ENCODE assay signal across 10 mouse cellular contexts in the genomic region with DNA sequence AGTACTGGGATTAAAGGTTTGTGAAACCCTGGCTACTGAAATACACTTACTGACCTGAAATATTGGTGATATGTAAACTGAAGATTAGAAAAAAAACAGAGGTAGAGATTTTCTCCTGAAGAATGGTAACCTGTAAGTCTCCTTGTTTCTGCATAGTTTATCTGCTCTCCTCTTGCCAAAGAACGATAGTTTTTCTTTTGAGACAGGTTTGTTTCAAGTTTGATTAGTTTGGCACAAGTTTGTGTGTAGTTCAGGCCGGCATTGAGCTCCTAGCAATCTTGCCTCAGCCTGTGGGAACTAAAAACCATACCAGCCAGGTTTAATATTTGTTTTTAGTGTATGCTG. TPM values are rescaled to one million over a fixed set of nuclear protein-coding genes. Genes with fewer than 3 reads are reported as not detected.
DNase-seq lines count a peak whose midpoint lies in the region; ATAC-seq and TF ChIP-seq lines count a peak whose summit lies in the region.
"Had no signal": no experiment of that assay in that cellular context is flagged by ENCODE, and none has a peak within 500 bp of the region (broad histone marks: within the 10 kb centered on the region; RNA-seq: fewer than 3 reads in every experiment).

No protein-coding gene starts in this region.

- peaks cover 15% of the 10 kb centered on the region for H3K36me3 ChIP-seq in lung, embryonic 14.5 days (ENCODE audit: insufficient read depth)
- no peaks in the 10 kb centered on the region for H3K36me3 ChIP-seq in limb, embryonic 11.5 days (ENCODE audit: control insufficient read depth, insufficient read depth, low read length)
- no peaks in the 10 kb centered on the region for H3K36me3 ChIP-seq in neural tube, embryonic 14.5 days (ENCODE audit: control insufficient read depth, insufficient read depth, low read length)

- H3K9ac ChIP-seq in lung, embryonic 14.5 days: peak overlapping the region; percentile 95
- peak overlapping the region; percentile 94 for H3K9ac ChIP-seq in limb, embryonic 11.5 days (ENCODE audit: low read length)
- H3K9ac ChIP-seq in neural tube, embryonic 14.5 days (replicated peaks; ENCODE audit: low read depth, low read length): 0 out of 2 replicates have a peak overlapping the region, but pooled peaks have one; percentile 4

- no peaks in the 10 kb centered on the region for H3K27me3 ChIP-seq in lung, embryonic 14.5 days (ENCODE audit: insufficient read depth, low read length)
- no peaks in the 10 kb centered on the region for H3K27me3 ChIP-seq in limb, embryonic 11.5 days (ENCODE audit: control insufficient read depth, insufficient read depth, low read length)
- H3K27me3 ChIP-seq in neural tube, embryonic 14.5 days (ENCODE audit: control insufficient read depth, insufficient read depth, low read length): peaks cover 2% of the 10 kb centered on the region; the same call in 1 of the 2 replicates

- H3K27ac ChIP-seq in lung, embryonic 14.5 days (ENCODE audit: low read depth): no peak overlapping the region
- no peak overlapping the region for H3K27ac ChIP-seq in embryonic fibroblast, embryonic 13.5 days (ENCODE audit: insufficient read depth, low read length)
- no peak overlapping the region for H3K27ac ChIP-seq in limb, embryonic 11.5 days (replicated peaks; ENCODE audit: low read depth, low read length)
- no peak overlapping the region for H3K27ac ChIP-seq in neural tube, embryonic 14.5 days (ENCODE audit: low read depth, low read length)

- no peak for ATAC-seq in lung, embryonic 14.5 days (ENCODE audit: insufficient read depth)
- ATAC-seq in limb, embryonic 11.5 days (ENCODE audit: insufficient number of reproducible peaks, low FRiP score, low TSS enrichment, low read depth): no peak
- ATAC-seq in neural tube, embryonic 14.5 days (ENCODE audit: low read depth): no peak
- ATAC-seq: activated CD4-positive, CD25-positive, alpha-beta regulatory T cell, adult 4 months had no signal

- peaks cover 12% of the 10 kb centered on the region for H3K4me1 ChIP-seq in lung, embryonic 14.5 days (ENCODE audit: insufficient read depth)
- peaks cover 12% of the 10 kb centered on the region for H3K4me1 ChIP-seq in lung, adult 2 months (ENCODE audit: control insufficient read depth, insufficient read depth, low read length)
- peaks cover 2% of the 10 kb centered on the region; the same call in 1 of the 2 replicates for H3K4me1 ChIP-seq in embryonic fibroblast, embryonic 13.5 days (ENCODE audit: control insufficient read depth, insufficient read depth, low read length)
- H3K4me1 ChIP-seq in limb, embryonic 11.5 days (ENCODE audit: control insufficient read depth, insufficient read depth, low read length): peaks cover 9% of the 10 kb centered on the region; the same call in 1 of the 2 replicates
- H3K4me1 ChIP-seq in neural tube, embryonic 14.5 days (ENCODE audit: control insufficient read depth, insufficient read depth, low read length): peaks cover 19% of the 10 kb centered on the region

- TF ChIP-seq CTCF in lung, embryonic 14.5 days (IDR thresholded peaks at IDR 0.05; ENCODE audit: low read depth): no peak
- TF ChIP-seq CTCF in lung, adult 2 months (IDR thresholded peaks at IDR 0.05; ENCODE audit: insufficient read depth, low read length): no peak
- TF ChIP-seq CTCF in embryonic fibroblast, embryonic 13.5 days (IDR thresholded peaks at IDR 0.05; ENCODE audit: borderline replicate concordance, insufficient read depth, low read length): no peak

- peak overlapping the region; percentile 94 for H3K4me3 ChIP-seq in lung, embryonic 14.5 days (ENCODE audit: low read depth, low read length)
- H3K4me3 ChIP-seq in lung, adult 2 months (replicated peaks; ENCODE audit: extremely low read depth, low read depth, low read length): no peak overlapping the region
- peak overlapping the region; percentile 96 for H3K4me3 ChIP-seq in embryonic fibroblast, embryonic 13.5 days (ENCODE audit: insufficient read depth, low read length)
- peak overlapping the region; percentile 94 for H3K4me3 ChIP-seq in limb, embryonic 11.5 days (ENCODE audit: low read depth, low read length)
- H3K4me3 ChIP-seq in neural tube, embryonic 14.5 days (ENCODE audit: low read depth, low read length): peak overlapping the region; percentile 91

- no peaks in the 10 kb centered on the region for H3K9me3 ChIP-seq in lung, embryonic 14.5 days (ENCODE audit: low read depth, low read length)
- H3K9me3 ChIP-seq in limb, embryonic 11.5 days (ENCODE audit: control insufficient read depth, low read length): no peaks in the 10 kb centered on the region
- H3K9me3 ChIP-seq in neural tube, embryonic 14.5 days (ENCODE audit: control insufficient read depth, low read length): no peaks in the 10 kb centered on the region

- WGBS in lung, embryonic 14.5 days: 29% methylated on average over 2 of the region's 2 CpGs
- WGBS in lung, adult 2 months: 18% methylated on average over 2 of the region's 2 CpGs
- 70% methylated on average over 2 of the region's 2 CpGs for WGBS in limb, embryonic 11.5 days
- WGBS in neural tube, embryonic 14.5 days: 57% methylated on average over 2 of the region's 2 CpGs

- no peak for DNase-seq in lung, embryonic 14.5 days
- no peak for DNase-seq in lung, adult 2 months
- DNase-seq in limb, embryonic 11.5 days (ENCODE audit: low spot score): no peak
- DNase-seq in thymus, postnatal 36 days: no peak
- no peak for DNase-seq in adipocyte (ENCODE audit: low spot score)
- DNase-seq in layer of hippocampus, postnatal 14 days (ENCODE audit: low spot score in 2 of 2): no peak

- peak overlapping the region; percentile 82 for H3K4me2 ChIP-seq in lung, embryonic 14.5 days
- H3K4me2 ChIP-seq in limb, embryonic 11.5 days (ENCODE audit: low read depth, severe bottlenecking): peak overlapping the region; percentile 70
- H3K4me2 ChIP-seq in neural tube, embryonic 14.5 days (ENCODE audit: low read depth, low read length): peak overlapping the region; percentile 75

- TF ChIP-seq POLR2A in lung, adult 2 months (IDR thresholded peaks at IDR 0.05; ENCODE audit: borderline replicate concordance, extremely low read depth, low read depth, low read length): no peak
- no peak for TF ChIP-seq POLR2A in embryonic fibroblast, embryonic 13.5 days (IDR thresholded peaks at IDR 0.05; ENCODE audit: low read depth, low read length)

RNA-seq across cellular contexts. Expression of gene Tdp2, which starts 1.3 kb away (rescaled TPM):
- 61.5 and 66.3 TPM in 2 replicates for polyA plus RNA-seq in lung, embryonic 14.5 days (2014; fragmentation: Nextera tagmentation; extraction: Ambion mirVana)
- polyA plus RNA-seq in lung, adult 2 months (2012; rRNA removed): 8.9 and 12.7 TPM in 2 replicates
- 36.3 and 41.3 TPM in 2 replicates for polyA plus RNA-seq in embryonic fibroblast, embryonic 13.5 days (2011; ENCODE audit: insufficient read length, low read depth, missing spikeins)
- polyA plus RNA-seq in limb, embryonic 11.5 days (2014; fragmentation: Nextera tagmentation; extraction: Ambion mirVana): 73.7 and 79.4 TPM in 2 replicates
- 33.9 and 36.0 TPM in 2 replicates for polyA plus RNA-seq in neural tube, embryonic 14.5 days (2014; fragmentation: Nextera tagmentation; extraction: Ambion mirVana)
- 10 to 100 TPM; 22.8 to 23.2 TPM for total RNA-seq in layer of hippocampus, postnatal 14 days (2021)

RNA-seq across cellular contexts. Expression of gene Acot13, which starts 1.4 kb away (rescaled TPM):
- 61.1 and 62.3 TPM in 2 replicates for polyA plus RNA-seq in lung, embryonic 14.5 days (2014; fragmentation: Nextera tagmentation; extraction: Ambion mirVana)
- 32.3 and 32.6 TPM in 2 replicates for polyA plus RNA-seq in lung, adult 2 months (2012; rRNA removed)
- polyA plus RNA-seq in embryonic fibroblast, embryonic 13.5 days (2011; ENCODE audit: insufficient read length, low read depth, missing spikeins): 49.0 and 54.7 TPM in 2 replicates
- polyA plus RNA-seq in limb, embryonic 11.5 days (2014; fragmentation: Nextera tagmentation; extraction: Ambion mirVana): 71.1 and 71.4 TPM in 2 replicates
- polyA plus RNA-seq in neural tube, embryonic 14.5 days (2014; fragmentation: Nextera tagmentation; extraction: Ambion mirVana): 47.8 and 51.2 TPM in 2 replicates
- total RNA-seq in layer of hippocampus, postnatal 14 days (2021): 10 to 100 TPM; 73.0 to 83.6 TPM

RNA-seq across cellular contexts. Expression of gene D130043K22Rik, which starts 12.2 kb away (rescaled TPM):
- polyA plus RNA-seq in lung, embryonic 14.5 days (2014; fragmentation: Nextera tagmentation; extraction: Ambion mirVana): 0.12 and 0.14 TPM in 2 replicates
- 0.71 and 0.86 TPM in 2 replicates for polyA plus RNA-seq in lung, adult 2 months (2012; rRNA removed)
- polyA plus RNA-seq in embryonic fibroblast, embryonic 13.5 days (2011; ENCODE audit: insufficient read length, low read depth, missing spikeins): 0.51 TPM in 1 of 2 replicates, not detected in the other
- polyA plus RNA-seq in limb, embryonic 11.5 days (2014; fragmentation: Nextera tagmentation; extraction: Ambion mirVana): 0.09 and 0.11 TPM in 2 replicates
- polyA plus RNA-seq in neural tube, embryonic 14.5 days (2014; fragmentation: Nextera tagmentation; extraction: Ambion mirVana): 6.1 and 7.0 TPM in 2 replicates
- 10 to 100 TPM; 27.8 to 28.1 TPM for total RNA-seq in layer of hippocampus, postnatal 14 days (2021)
- total RNA-seq: granulocyte monocyte progenitor cell, adult 5-6 weeks had no signal

RNA-seq across cellular contexts. Expression of gene BC005537, which starts 31.3 kb away (rescaled TPM):
- polyA plus RNA-seq in lung, embryonic 14.5 days (2014; fragmentation: Nextera tagmentation; extraction: Ambion mirVana): 26.9 and 32.5 TPM in 2 replicates
- 27.0 and 34.5 TPM in 2 replicates for polyA plus RNA-seq in lung, adult 2 months (2012; rRNA removed)
- polyA plus RNA-seq in embryonic fibroblast, embryonic 13.5 days (2011; ENCODE audit: insufficient read length, low read depth, missing spikeins): 125 and 165 TPM in 2 replicates
- 18.4 and 20.4 TPM in 2 replicates for polyA plus RNA-seq in limb, embryonic 11.5 days (2014; fragmentation: Nextera tagmentation; extraction: Ambion mirVana)
- 34.3 and 51.9 TPM in 2 replicates for polyA plus RNA-seq in neural tube, embryonic 14.5 days (2014; fragmentation: Nextera tagmentation; extraction: Ambion mirVana)
- 100 to 1,000 TPM; 192 to 199 TPM for total RNA-seq in layer of hippocampus, postnatal 14 days (2021)

Comparison
In these comparisons a context has a peak if more than half of its experiments do, and no peak if none do; other contexts are left out.
1. H3K9ac ChIP-seq: peak in every context shown above with its lines; median percentile 95 in lung, embryonic 14.5 days; 94 in limb, embryonic 11.5 days; 4 in neural tube, embryonic 14.5 days.